ENCODE assay signal across 13 mouse cellular contexts in the genomic region with DNA sequence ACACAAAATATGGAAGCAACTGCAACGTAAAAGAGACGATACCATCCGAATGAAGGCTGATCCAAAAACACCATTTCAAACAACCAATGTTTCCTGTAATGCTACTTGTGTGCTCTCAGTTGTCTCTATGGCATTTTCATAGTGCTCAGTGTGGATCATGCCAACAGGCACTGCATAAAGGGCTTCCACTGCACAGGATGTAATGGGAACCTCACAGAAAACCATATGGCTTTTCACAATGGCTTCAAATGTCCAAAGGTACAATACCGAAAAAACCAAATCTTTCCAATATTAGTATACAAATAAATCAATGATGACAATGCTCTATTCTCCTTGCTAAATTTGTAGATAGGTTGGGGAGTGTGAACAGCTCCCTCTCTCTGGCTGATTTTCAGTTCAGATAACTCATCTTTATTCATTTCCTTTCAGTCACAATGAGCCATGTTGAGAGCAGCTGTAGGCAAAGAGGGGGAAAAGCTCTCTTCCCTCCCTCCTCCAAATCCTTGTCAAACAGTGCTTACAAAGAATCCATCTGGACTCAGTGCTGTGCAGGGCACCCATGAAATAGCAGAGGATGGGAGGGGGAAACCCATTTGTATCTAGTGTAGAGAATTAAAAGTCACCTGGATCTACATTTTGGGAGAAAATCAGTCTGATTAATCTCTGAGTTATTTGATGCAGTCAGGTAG.
DNase-seq lines count a peak whose midpoint lies in the region; ATAC-seq and TF ChIP-seq lines count a peak whose summit lies in the region.
"Had no signal": no experiment of that assay in that cellular context is flagged by ENCODE, and none has a peak within 500 bp of the region (broad histone marks: within the 10 kb centered on the region; RNA-seq: fewer than 3 reads in every experiment).

No protein-coding gene starts in this region.

- no peaks in the 10 kb centered on the region for H3K9me3 ChIP-seq in kidney, embryonic 16.5 days (ENCODE audit: low read length)
- H3K9me3 ChIP-seq in forebrain, postnatal 0 days (ENCODE audit: low read length), result no peaks in the 10 kb centered on the region
- no peaks in the 10 kb centered on the region for H3K9me3 ChIP-seq in midbrain, embryonic 13.5 days
- H3K9me3 ChIP-seq in limb, embryonic 10.5 days (replicated peaks), result no peaks in the 10 kb centered on the region
- H3K9me3 ChIP-seq: embryonic facial prominence, embryonic 15.5 days; megakaryocyte, embryonic 14.5 days had no signal

- no peak for DNase-seq in kidney, adult 8-10 months
- DNase-seq in brain, embryonic 14.5 days (ENCODE audit: low read depth), result peak; percentile 94
- peak; percentile 70 for DNase-seq in forebrain, postnatal 0 days
- DNase-seq in left cerebral cortex, adult 18-20 months (ENCODE audit: low spot score in 2 of 2), result no peak
- no peak for DNase-seq in limb, embryonic 10.5 days (ENCODE audit: low spot score)
- no peak for DNase-seq in cerebellum, adult 18-20 months
- DNase-seq: gastrocnemius, postnatal 14 days; heart, postnatal 10 days had no signal

- no peak for TF ChIP-seq CTCF in brain, embryonic 14.5 days (IDR thresholded peaks at IDR 0.05; ENCODE audit: borderline replicate concordance, extremely low read depth, insufficient read depth, insufficient read length)
- TF ChIP-seq CTCF in forebrain, postnatal 0 days (IDR thresholded peaks at IDR 0.05; ENCODE audit: low read depth), result no peak

- H3K27me3 ChIP-seq in kidney, embryonic 16.5 days (ENCODE audit: insufficient read depth, low read length), result no peaks in the 10 kb centered on the region
- H3K27me3 ChIP-seq in forebrain, postnatal 0 days (ENCODE audit: insufficient read depth, low read length), result no peaks in the 10 kb centered on the region
- peaks cover 4% of the 10 kb centered on the region; the same call in 1 of the 2 replicates for H3K27me3 ChIP-seq in midbrain, embryonic 13.5 days
- H3K27me3 ChIP-seq in limb, embryonic 10.5 days (ENCODE audit: low read depth, poor library complexity, severe bottlenecking), result no peaks in the 10 kb centered on the region
- H3K27me3 ChIP-seq: embryonic facial prominence, embryonic 15.5 days; megakaryocyte, embryonic 14.5 days had no signal

- ATAC-seq in kidney, embryonic 16.5 days (ENCODE audit: low FRiP score, low TSS enrichment), result peak; percentile 73; the same call in 1 of the 2 replicates
- ATAC-seq in forebrain, postnatal 0 days, result peak; percentile 95
- ATAC-seq in midbrain, embryonic 13.5 days, result peak; percentile 90

- no peaks in the 10 kb centered on the region for H3K36me3 ChIP-seq in kidney, embryonic 16.5 days (ENCODE audit: insufficient read depth, low read length)
- H3K36me3 ChIP-seq in forebrain, postnatal 0 days (ENCODE audit: insufficient read depth), result no peaks in the 10 kb centered on the region
- H3K36me3 ChIP-seq in midbrain, embryonic 13.5 days, result no peaks in the 10 kb centered on the region
- H3K36me3 ChIP-seq in limb, embryonic 10.5 days, result no peaks in the 10 kb centered on the region
- H3K36me3 ChIP-seq: embryonic facial prominence, embryonic 15.5 days had no signal

- 91% methylated on average over 4 of the region's 4 CpGs for WGBS in kidney, embryonic 16.5 days
- 69% methylated on average over 4 of the region's 4 CpGs for WGBS in forebrain, postnatal 0 days
- 86% methylated on average over 4 of the region's 4 CpGs for WGBS in midbrain, embryonic 13.5 days
- 96% methylated on average over 4 of the region's 4 CpGs for WGBS in limb, embryonic 10.5 days

- no peak overlapping the region for H3K4me2 ChIP-seq in kidney, embryonic 16.5 days (replicated peaks; ENCODE audit: low read depth, low read length)
- no peak overlapping the region for H3K4me2 ChIP-seq in forebrain, postnatal 0 days (ENCODE audit: low read depth)
- H3K4me2 ChIP-seq in midbrain, embryonic 13.5 days (replicated peaks), result no peak overlapping the region
- H3K4me2 ChIP-seq: embryonic facial prominence, embryonic 15.5 days; liver, embryonic 11.5 days had no signal

- H3K4me1 ChIP-seq in kidney, embryonic 16.5 days (ENCODE audit: insufficient read depth, low read length), result 0 out of 2 replicates have a peak, but pooled peaks cover 9% of the 10 kb centered on the region
- no peaks in the 10 kb centered on the region; the same call in 1 of the 2 replicates for H3K4me1 ChIP-seq in forebrain, postnatal 0 days (ENCODE audit: insufficient read depth)
- peaks cover 20% of the 10 kb centered on the region for H3K4me1 ChIP-seq in midbrain, embryonic 13.5 days (replicated peaks)
- H3K4me1 ChIP-seq in limb, embryonic 10.5 days, result no peaks in the 10 kb centered on the region
- H3K4me1 ChIP-seq: megakaryocyte, embryonic 14.5 days had no signal

- H3K9ac ChIP-seq in kidney, embryonic 16.5 days (replicated peaks; ENCODE audit: low read length), result no peak overlapping the region
- H3K9ac ChIP-seq in forebrain, postnatal 0 days, result no peak overlapping the region
- no peak overlapping the region for H3K9ac ChIP-seq in midbrain, embryonic 13.5 days (replicated peaks)
- H3K9ac ChIP-seq: embryonic facial prominence, embryonic 15.5 days had no signal

- H3K4me3 ChIP-seq in kidney, embryonic 16.5 days (ENCODE audit: low read length), result no peak overlapping the region
- H3K4me3 ChIP-seq in forebrain, postnatal 0 days (ENCODE audit: low read depth, low read length), result no peak overlapping the region
- no peak overlapping the region for H3K4me3 ChIP-seq in midbrain, embryonic 13.5 days (replicated peaks)
- no peak overlapping the region for H3K4me3 ChIP-seq in limb, embryonic 10.5 days
- H3K4me3 ChIP-seq: embryonic facial prominence, embryonic 15.5 days; megakaryocyte, embryonic 14.5 days had no signal

- peak overlapping the region; percentile 82 for H3K27ac ChIP-seq in kidney, embryonic 16.5 days (ENCODE audit: low read length)
- H3K27ac ChIP-seq in forebrain, postnatal 0 days (ENCODE audit: low read depth, low read length), result peak overlapping the region; percentile 72
- H3K27ac ChIP-seq in midbrain, embryonic 13.5 days, result peak overlapping the region; percentile 42
- no peak overlapping the region for H3K27ac ChIP-seq in limb, embryonic 10.5 days
- H3K27ac ChIP-seq: embryonic facial prominence, embryonic 15.5 days had no signal

- no peak for TF ChIP-seq POLR2A in brain, embryonic 14.5 days (IDR thresholded peaks at IDR 0.05; ENCODE audit: borderline replicate concordance, extremely low read depth, insufficient read depth, insufficient read length, poor library complexity, severe bottlenecking)

Comparison
In these comparisons a context has a peak if more than half of its experiments do, and no peak if none do; other contexts are left out.
1. DNase-seq: peak in brain, embryonic 14.5 days (single experiment) and forebrain, postnatal 0 days (single experiment); none in kidney, adult 8-10 months (0 of 2), left cerebral cortex, adult 18-20 months (0 of 2), limb, embryonic 10.5 days (single experiment) and cerebellum, adult 18-20 months (0 of 2).
2. Peak in every context shown above with its lines, with median percentiles within 50 percentile points of each other: ATAC-seq.